8 mouse cellular contexts compared by ENCODE assay signal in the genomic region with DNA sequence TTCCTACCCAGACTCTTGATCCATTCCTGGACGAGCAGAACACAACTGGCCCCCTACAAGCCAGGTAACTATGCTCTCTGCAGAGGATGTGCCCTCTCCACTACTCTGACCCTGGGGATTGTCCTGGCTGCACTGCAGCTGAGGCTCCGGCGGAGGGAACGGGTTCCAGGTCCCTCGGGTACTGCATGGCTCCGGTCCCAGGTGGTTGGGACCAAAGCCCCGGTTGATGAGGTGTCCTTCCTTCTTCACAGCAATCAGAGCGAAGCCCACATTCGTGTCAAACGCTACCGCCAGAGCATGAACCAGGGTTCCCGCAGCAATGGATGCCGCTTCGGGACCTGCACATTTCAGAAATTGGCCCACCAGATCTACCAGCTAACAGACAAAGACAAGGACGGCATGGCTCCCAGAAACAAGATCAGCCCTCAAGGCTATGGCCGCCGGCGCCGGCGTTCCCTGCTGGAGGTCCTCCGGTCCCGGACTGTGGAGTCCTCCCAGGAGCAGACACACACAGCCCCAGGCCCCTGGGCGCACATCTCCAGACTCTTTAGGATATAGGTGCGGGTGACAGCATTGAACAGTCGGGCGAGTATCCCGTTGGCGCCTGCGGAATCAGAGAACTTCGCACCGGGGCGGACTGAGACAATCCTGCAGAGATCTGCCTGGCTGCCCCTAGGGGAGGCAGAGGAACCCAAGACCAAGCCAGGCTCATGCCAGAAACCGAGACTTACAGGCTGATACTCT. TPM values are rescaled to one million over a fixed set of nuclear protein-coding genes. Genes with fewer than 3 reads are reported as not detected.
DNase-seq lines count a peak whose midpoint lies in the region; ATAC-seq and TF ChIP-seq lines count a peak whose summit lies in the region.

No protein-coding gene starts in this region.

- no peaks in the 10 kb centered on the region for H3K9me3 ChIP-seq in heart, embryonic 14.5 days (ENCODE audit: control insufficient read depth, low read length)
- no peaks in the 10 kb centered on the region for H3K9me3 ChIP-seq in midbrain, postnatal 0 days (ENCODE audit: low read length)

- peaks cover 29 to 40% of the 10 kb centered on the region in 2 experiments for H3K4me1 ChIP-seq in heart, embryonic 14.5 days (ENCODE audit: control insufficient read depth in 2 of 2, insufficient read depth in 2 of 2, low read length in 2 of 2)
- peaks cover 20% of the 10 kb centered on the region; the same call in 1 of the 2 replicates for H3K4me1 ChIP-seq in midbrain, postnatal 0 days (ENCODE audit: insufficient read depth, low read length)

- 0 out of 4 replicates have a peak overlapping the region, but pooled peaks of 1 of the 2 experiments have one; percentile 21 for H3K27ac ChIP-seq in heart, embryonic 14.5 days (replicated peaks in 1 of 2; ENCODE audit: control insufficient read depth in 1 of 2, insufficient read depth in 1 of 2, low read depth in 2 of 2, low read length in 2 of 2)
- no peak overlapping the region for H3K27ac ChIP-seq in midbrain, postnatal 0 days (ENCODE audit: low read depth, low read length)

- peak overlapping the region; percentile 90 for H3K4me2 ChIP-seq in heart, embryonic 14.5 days (ENCODE audit: low read length)
- H3K4me2 ChIP-seq in midbrain, postnatal 0 days (ENCODE audit: low read depth, low read length, poor library complexity, severe bottlenecking) = peak overlapping the region; percentile 88

- peak overlapping the region; percentile 73 for H3K9ac ChIP-seq in heart, embryonic 14.5 days (ENCODE audit: low read length)
- H3K9ac ChIP-seq in midbrain, postnatal 0 days (replicated peaks; ENCODE audit: low read length, poor library complexity, severe bottlenecking) = peak overlapping the region; percentile 39

- H3K36me3 ChIP-seq in heart, embryonic 14.5 days (ENCODE audit: control insufficient read depth, insufficient read depth, low read length) = no peaks in the 10 kb centered on the region
- no peaks in the 10 kb centered on the region for H3K36me3 ChIP-seq in midbrain, postnatal 0 days (ENCODE audit: insufficient read depth, low read length)

- TF ChIP-seq CTCF in midbrain, postnatal 0 days (IDR thresholded peaks at IDR 0.05) = peak; percentile 49

- peak overlapping the region; percentile 55 to 61 for H3K4me3 ChIP-seq in heart, embryonic 14.5 days (ENCODE audit: control insufficient read depth in 1 of 2, insufficient read depth in 1 of 2, low read depth in 1 of 2, low read length in 2 of 2)
- H3K4me3 ChIP-seq in midbrain, postnatal 0 days (ENCODE audit: low read depth, low read length) = peak overlapping the region; percentile 40

- H3K27me3 ChIP-seq in heart, embryonic 14.5 days (ENCODE audit: control insufficient read depth, insufficient read depth, low read length) = peaks cover 18% of the 10 kb centered on the region; the same call in 1 of the 2 replicates
- peaks cover 51% of the 10 kb centered on the region for H3K27me3 ChIP-seq in midbrain, postnatal 0 days (ENCODE audit: insufficient read depth, low read length)

- DNase-seq in adrenal gland, adult 18-20 months (ENCODE audit: low spot score in 2 of 2) = peak; percentile 28 to 40
- no peak for DNase-seq in adrenal gland, adult 8-10 months
- peak; percentile 73 for DNase-seq in 3134 (ENCODE audit: extremely low read depth, insufficient read length, low spot score)
- peak; percentile 72 for DNase-seq in embryo, embryonic 10 days (ENCODE audit: low spot score)
- DNase-seq in kidney, postnatal 10 days = peak; percentile 69
- DNase-seq in midbrain, postnatal 0 days (ENCODE audit: low spot score) = peak; percentile 47
- DNase-seq in frontal cortex, adult 2 months (ENCODE audit: extremely low spot score in 1 of 2, low spot score in 1 of 2) = no peak

- WGBS in heart, embryonic 14.5 days = 1% methylated on average over 33 of the region's 33 CpGs
- WGBS in midbrain, postnatal 0 days = under 1% methylated on average over 33 of the region's 33 CpGs

- no peak for ATAC-seq in heart, embryonic 14.5 days (ENCODE audit: insufficient number of reproducible peaks, insufficient read depth, low FRiP score, low read depth)
- no peak for ATAC-seq in midbrain, postnatal 0 days (ENCODE audit: low FRiP score)

RNA-seq across cellular contexts. Expression of gene Adm, which starts 1.3 kb away (rescaled TPM):
- 10 to 100 TPM; 19.2 to 26.4 TPM for total RNA-seq in adrenal gland, adult 18-20 months (2021)
- total RNA-seq in adrenal gland, adult 8-10 months (2022) = 10 to 100 TPM; 21.2 to 81.4 (median 35.9) TPM
- polyA plus RNA-seq in heart, embryonic 14.5 days (2014; fragmentation: Nextera tagmentation; extraction: Ambion mirVana) = 13.7 and 15.3 TPM in 2 replicates
- total RNA-seq in midbrain, postnatal 0 days (2014; rRNA removed) = 0.82 and 1.2 TPM in 2 replicates
- polyA plus RNA-seq in midbrain, postnatal 0 days (2015; fragmentation: Nextera tagmentation; extraction: Ambion mirVana) = 2.5 and 2.6 TPM in 2 replicates
- polyA plus RNA-seq in frontal cortex, adult 2 months (2012; rRNA removed) = 3.2 and 3.3 TPM in 2 replicates

RNA-seq across cellular contexts. Expression of gene Sbf2, which starts 14.1 kb away (rescaled TPM):
- 10 to 100 TPM; 32.7 to 36.6 TPM for total RNA-seq in adrenal gland, adult 18-20 months (2021)
- total RNA-seq in adrenal gland, adult 8-10 months (2022) = 10 to 100 TPM; 39.5 to 68.9 (median 55.1) TPM
- polyA plus RNA-seq in heart, embryonic 14.5 days (2014; fragmentation: Nextera tagmentation; extraction: Ambion mirVana) = 37.1 and 38.4 TPM in 2 replicates
- 80.1 and 114 TPM in 2 replicates for total RNA-seq in midbrain, postnatal 0 days (2014; rRNA removed)
- 31.5 and 41.0 TPM in 2 replicates for polyA plus RNA-seq in midbrain, postnatal 0 days (2015; fragmentation: Nextera tagmentation; extraction: Ambion mirVana)
- polyA plus RNA-seq in frontal cortex, adult 2 months (2012; rRNA removed) = 35.5 and 39.1 TPM in 2 replicates

Comparison
In these comparisons a context has a peak if more than half of its experiments do, and no peak if none do; other contexts are left out.
1. DNase-seq: peak in adrenal gland, adult 18-20 months (2 of 2), 3134 (single experiment), embryo, embryonic 10 days (single experiment), kidney, postnatal 10 days (single experiment) and midbrain, postnatal 0 days (single experiment); none in adrenal gland, adult 8-10 months (single experiment) and frontal cortex, adult 2 months (0 of 2).